9 mouse cellular contexts compared by ENCODE assay signal in the genomic region with DNA sequence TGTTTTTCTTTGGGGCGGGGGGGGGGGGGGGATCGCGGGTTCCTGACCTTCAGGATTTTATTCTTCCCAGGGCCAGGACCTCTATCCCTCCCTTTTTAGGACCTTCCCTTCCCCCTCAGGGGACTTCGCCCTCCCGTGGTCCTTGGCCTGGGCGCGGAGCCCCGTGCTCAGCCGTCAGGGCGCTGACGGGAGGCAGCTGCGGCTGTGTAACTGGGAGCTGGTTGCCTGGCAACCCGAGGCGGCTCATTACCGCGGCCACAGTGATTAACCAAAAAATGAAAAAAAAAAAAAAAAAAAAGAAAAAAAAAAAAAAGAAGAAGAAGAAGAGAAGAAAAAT. TPM values are rescaled to one million over a fixed set of nuclear protein-coding genes. Genes with fewer than 3 reads are reported as not detected.
A peak's percentile ranks its signal among the peaks of the same experiment; 100 is the strongest.
DNase-seq lines count a peak whose midpoint lies in the region; ATAC-seq and TF ChIP-seq lines count a peak whose summit lies in the region.
"Had no signal": no experiment of that assay in that cellular context is flagged by ENCODE, and none has a peak within 500 bp of the region (broad histone marks: within the 10 kb centered on the region; RNA-seq: fewer than 3 reads in every experiment).

No protein-coding gene starts in this region.

- peaks cover 17% of the 10 kb centered on the region; the same call in 1 of the 2 replicates for H3K4me1 ChIP-seq in cerebellum, adult 2 months (ENCODE audit: control insufficient read depth, insufficient read depth, low read length)
- peaks cover 21% of the 10 kb centered on the region; the same call in 1 of the 2 replicates for H3K4me1 ChIP-seq in embryonic facial prominence, embryonic 12.5 days
- H3K4me1 ChIP-seq in lung, embryonic 16.5 days (replicated peaks; ENCODE audit: control insufficient read depth, insufficient read depth, low read length) = peaks cover 14% of the 10 kb centered on the region
- H3K4me1 ChIP-seq in stomach, postnatal 0 days (replicated peaks; ENCODE audit: control insufficient read depth, insufficient read depth) = no peaks in the 10 kb centered on the region

- H3K4me2 ChIP-seq in embryonic facial prominence, embryonic 12.5 days (replicated peaks) = 0 out of 2 replicates have a peak overlapping the region, but pooled peaks have one; percentile 19
- H3K4me2 ChIP-seq in lung, embryonic 16.5 days (ENCODE audit: low read depth, low read length) = peak overlapping the region; percentile 33
- peak overlapping the region; percentile 20 for H3K4me2 ChIP-seq in stomach, postnatal 0 days (replicated peaks; ENCODE audit: low read depth)

- H3K4me3 ChIP-seq in cerebellum, adult 2 months (replicated peaks; ENCODE audit: insufficient read depth, low read depth, low read length) = peak overlapping the region; percentile 64
- H3K4me3 ChIP-seq in embryonic facial prominence, embryonic 12.5 days = 0 out of 2 replicates have a peak overlapping the region, but pooled peaks have one; percentile 12
- H3K4me3 ChIP-seq in lung, embryonic 16.5 days (ENCODE audit: low read length) = no peak overlapping the region
- 0 out of 2 replicates have a peak overlapping the region, but pooled peaks have one; percentile 4 for H3K4me3 ChIP-seq in stomach, postnatal 0 days (ENCODE audit: low read depth, low read length)
- H3K4me3 ChIP-seq: megakaryocyte, embryonic 14.5 days had no signal

- ATAC-seq in cerebellum, adult (ENCODE audit: insufficient number of reproducible peaks, low FRiP score, low TSS enrichment) = no peak
- ATAC-seq in embryonic facial prominence, embryonic 12.5 days (ENCODE audit: insufficient number of reproducible peaks, insufficient read depth, low FRiP score, low TSS enrichment) = no peak
- peak; percentile 83 for ATAC-seq in lung, embryonic 16.5 days (ENCODE audit: low read depth)
- ATAC-seq in stomach, postnatal 0 days (ENCODE audit: low FRiP score, low TSS enrichment) = peak; percentile 59

- no peak for TF ChIP-seq EP300 in stomach, postnatal 0 days (optimal IDR thresholded peaks at IDR 0.05)

- no peak overlapping the region for H3K27ac ChIP-seq in cerebellum, adult 2 months (ENCODE audit: insufficient read depth, low read length)
- no peak overlapping the region for H3K27ac ChIP-seq in embryonic facial prominence, embryonic 12.5 days
- H3K27ac ChIP-seq in lung, embryonic 16.5 days (ENCODE audit: low read length) = no peak overlapping the region
- H3K27ac ChIP-seq in stomach, postnatal 0 days (replicated peaks) = no peak overlapping the region

- no peak for TF ChIP-seq POLR2A in cerebellum, adult 2 months (IDR thresholded peaks at IDR 0.05; ENCODE audit: borderline replicate concordance, insufficient read depth, low read length)

- DNase-seq in cerebellum, adult 2 months = peak; percentile 60 to 68
- DNase-seq in heart, postnatal 4 days = peak; percentile 60
- no peak for DNase-seq in stomach, postnatal 0 days (ENCODE audit: low spot score)
- DNase-seq in left cerebral cortex, postnatal 36 days (ENCODE audit: low spot score in 2 of 2) = no peak
- DNase-seq in left cerebral cortex, adult 11 months (ENCODE audit: low spot score) = no peak

- TF ChIP-seq CTCF in cerebellum, adult 2 months (IDR thresholded peaks at IDR 0.05; ENCODE audit: borderline replicate concordance, insufficient read depth, low read depth, low read length) = no peak
- TF ChIP-seq CTCF in stomach, postnatal 0 days (IDR thresholded peaks at IDR 0.05; ENCODE audit: low read depth) = no peak

- WGBS in cerebellum, adult 2 months = 3% methylated on average over 16 of the region's 16 CpGs
- WGBS in embryonic facial prominence, embryonic 12.5 days = 2% methylated on average over 16 of the region's 16 CpGs
- under 1% methylated on average over 16 of the region's 16 CpGs for WGBS in lung, embryonic 16.5 days
- WGBS in stomach, postnatal 0 days = 1% methylated on average over 16 of the region's 16 CpGs

- no peaks in the 10 kb centered on the region for H3K9me3 ChIP-seq in embryonic facial prominence, embryonic 12.5 days
- H3K9me3 ChIP-seq in lung, embryonic 16.5 days (ENCODE audit: control insufficient read depth, low read length) = no peaks in the 10 kb centered on the region
- no peaks in the 10 kb centered on the region for H3K9me3 ChIP-seq in stomach, postnatal 0 days (ENCODE audit: control insufficient read depth, low read length)

- no peaks in the 10 kb centered on the region for H3K27me3 ChIP-seq in cerebellum, adult 2 months (ENCODE audit: control insufficient read depth, insufficient read depth, low read length)
- H3K27me3 ChIP-seq in embryonic facial prominence, embryonic 12.5 days = peaks cover 94% of the 10 kb centered on the region
- H3K27me3 ChIP-seq in lung, embryonic 16.5 days (ENCODE audit: control insufficient read depth, insufficient read depth, low read depth, low read length) = peaks cover 83% of the 10 kb centered on the region
- H3K27me3 ChIP-seq in stomach, postnatal 0 days (ENCODE audit: control insufficient read depth, insufficient read depth, low read length) = peaks cover 18% of the 10 kb centered on the region; the same call in 1 of the 2 replicates

- no peaks in the 10 kb centered on the region for H3K36me3 ChIP-seq in embryonic facial prominence, embryonic 12.5 days
- no peaks in the 10 kb centered on the region for H3K36me3 ChIP-seq in lung, embryonic 16.5 days (ENCODE audit: control insufficient read depth, insufficient read depth, low read length)
- no peaks in the 10 kb centered on the region for H3K36me3 ChIP-seq in stomach, postnatal 0 days (ENCODE audit: control insufficient read depth, insufficient read depth, low read length)

- H3K9ac ChIP-seq in embryonic facial prominence, embryonic 12.5 days = no peak overlapping the region
- no peak overlapping the region for H3K9ac ChIP-seq in lung, embryonic 16.5 days (ENCODE audit: low read length)
- no peak overlapping the region for H3K9ac ChIP-seq in stomach, postnatal 0 days (ENCODE audit: low read length)

- intact Hi-C loops in left cerebral cortex, postnatal 36 days (cut with DNase I) = no loop called here

RNA-seq across cellular contexts. Expression of a gene that starts 15.1 kb away (rescaled TPM):
- 38.1 and 38.8 TPM in 2 replicates for polyA plus RNA-seq in cerebellum, adult 2 months (2012; rRNA removed)
- 5.0 and 6.4 TPM in 2 replicates for polyA plus RNA-seq in embryonic facial prominence, embryonic 12.5 days (2016; fragmentation: Nextera tagmentation; extraction: Ambion mirVana)
- total RNA-seq in heart, postnatal 4 days (2021) = not detected
- 0.08 TPM in 1 of 2 replicates, not detected in the other for polyA plus RNA-seq in lung, embryonic 16.5 days (2015; fragmentation: Nextera tagmentation; extraction: Ambion mirVana)
- polyA plus RNA-seq in stomach, postnatal 0 days (2015; fragmentation: Nextera tagmentation; extraction: Ambion mirVana) = not detected in 2 replicates
- total RNA-seq in left cerebral cortex, postnatal 36 days (2021) = under 1 TPM in 1 of 2 experiments, not detected in 1; 0.20 TPM

Comparison
In these comparisons a context has a peak if more than half of its experiments do, and no peak if none do; other contexts are left out.
1. DNase-seq: peak in cerebellum, adult 2 months (2 of 2) and heart, postnatal 4 days (single experiment); none in stomach, postnatal 0 days (single experiment), left cerebral cortex, postnatal 36 days (0 of 2) and left cerebral cortex, adult 11 months (single experiment).
2. ATAC-seq: peak in lung, embryonic 16.5 days (single experiment) and stomach, postnatal 0 days (single experiment); none in cerebellum, adult (single experiment) and embryonic facial prominence, embryonic 12.5 days (single experiment).
3. Peak in every context shown above with its lines, with median percentiles within 50 percentile points of each other: H3K4me2 ChIP-seq.